Mouse (Mus musculus) cerebellum, postnatal 4 days (tissue): ENCODE measurements around the gene Spns2.

Experiments used
- DNase-seq, 2 experiments: peaks; one replicate each; pipeline ENCODE4 v3.0.0; 2022; ENCODE audit warnings: low spot score in 2 of 2, mixed read lengths in 1 of 2

The Spns2 gene

DNA sequence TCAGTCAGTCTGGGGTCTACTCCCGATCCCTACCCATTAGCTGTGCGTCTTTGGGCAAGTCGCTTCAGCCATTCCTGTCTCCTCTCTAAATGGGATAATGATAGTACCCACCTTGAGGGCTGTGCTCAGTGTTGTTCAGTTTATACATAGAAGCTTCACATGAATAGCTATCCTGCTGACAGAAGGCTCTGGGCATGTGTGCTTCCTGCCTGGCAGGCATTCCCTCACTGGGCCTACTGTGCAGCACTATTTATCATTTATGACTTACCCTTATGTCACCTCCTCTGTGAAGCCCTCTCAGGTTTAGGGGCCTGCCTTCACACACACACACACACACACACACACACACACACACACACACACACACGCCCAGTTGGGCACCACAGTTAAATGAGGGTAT, 10.4 kb upstream of the Spns2 start:
- no peak for DNase-seq

DNA sequence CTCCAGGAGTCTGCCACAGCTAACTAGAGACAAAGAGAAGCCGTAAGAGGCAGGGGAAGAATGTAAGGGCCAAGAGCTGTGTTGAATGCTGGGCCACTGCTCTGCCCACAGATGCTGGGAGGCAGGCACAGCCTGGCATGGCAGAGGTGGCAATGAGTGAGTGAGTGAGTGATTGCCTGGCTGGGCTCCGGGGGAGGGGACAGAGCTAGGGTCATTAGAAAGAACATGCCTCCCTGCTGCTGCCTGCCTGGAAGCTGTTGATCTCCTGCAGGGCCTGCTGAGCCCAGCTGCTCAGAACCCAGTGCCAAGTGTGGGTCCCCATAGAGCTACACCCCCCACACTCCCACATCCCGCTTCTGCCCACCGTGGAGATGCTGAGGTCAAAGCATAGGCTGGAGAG, 7.7 kb upstream of the Spns2 start:
- peak in 1 of 2 experiments; percentile 21 for DNase-seq

DNA sequence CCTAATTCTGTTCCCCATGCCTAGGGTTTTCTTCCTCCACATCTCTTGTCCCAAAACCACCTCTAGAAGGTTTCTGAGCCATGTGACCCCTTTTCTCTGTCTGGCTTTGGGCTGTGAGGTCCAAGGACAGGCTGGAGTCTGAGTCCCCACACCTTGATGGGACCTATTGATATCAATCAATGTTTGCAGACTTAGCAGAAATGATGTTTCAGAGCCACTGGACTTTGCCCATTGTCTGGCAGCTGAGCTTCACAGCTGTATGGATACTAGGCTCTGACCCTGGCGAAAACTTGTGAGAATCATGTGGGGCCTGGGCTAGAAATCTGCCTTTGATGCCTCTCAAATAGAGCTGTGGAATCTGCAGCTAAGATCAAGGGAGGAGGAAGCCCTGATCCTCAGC, 7.1 kb upstream of the Spns2 start:
- DNase-seq: no peak

DNA sequence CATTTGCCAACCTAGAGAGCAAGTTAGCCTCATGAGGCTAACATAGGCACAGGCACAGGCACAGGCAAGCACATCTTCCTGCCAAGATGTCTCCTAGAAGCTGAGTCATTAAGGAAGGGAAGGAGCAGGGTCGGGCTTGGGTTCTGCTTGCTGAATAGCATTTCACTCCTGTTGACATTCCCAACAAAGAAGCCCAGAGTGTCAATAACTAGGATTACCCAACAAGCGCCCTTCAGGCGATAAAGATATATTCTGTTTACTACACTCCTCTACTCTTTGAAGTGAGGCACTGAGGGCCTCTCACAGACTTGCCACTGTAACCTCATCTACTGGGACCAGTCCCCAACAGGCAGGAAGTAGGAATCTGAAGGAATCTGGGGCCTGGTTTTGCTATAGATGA, 6.4 kb upstream of the Spns2 start:
- DNase-seq: no peak

DNA sequence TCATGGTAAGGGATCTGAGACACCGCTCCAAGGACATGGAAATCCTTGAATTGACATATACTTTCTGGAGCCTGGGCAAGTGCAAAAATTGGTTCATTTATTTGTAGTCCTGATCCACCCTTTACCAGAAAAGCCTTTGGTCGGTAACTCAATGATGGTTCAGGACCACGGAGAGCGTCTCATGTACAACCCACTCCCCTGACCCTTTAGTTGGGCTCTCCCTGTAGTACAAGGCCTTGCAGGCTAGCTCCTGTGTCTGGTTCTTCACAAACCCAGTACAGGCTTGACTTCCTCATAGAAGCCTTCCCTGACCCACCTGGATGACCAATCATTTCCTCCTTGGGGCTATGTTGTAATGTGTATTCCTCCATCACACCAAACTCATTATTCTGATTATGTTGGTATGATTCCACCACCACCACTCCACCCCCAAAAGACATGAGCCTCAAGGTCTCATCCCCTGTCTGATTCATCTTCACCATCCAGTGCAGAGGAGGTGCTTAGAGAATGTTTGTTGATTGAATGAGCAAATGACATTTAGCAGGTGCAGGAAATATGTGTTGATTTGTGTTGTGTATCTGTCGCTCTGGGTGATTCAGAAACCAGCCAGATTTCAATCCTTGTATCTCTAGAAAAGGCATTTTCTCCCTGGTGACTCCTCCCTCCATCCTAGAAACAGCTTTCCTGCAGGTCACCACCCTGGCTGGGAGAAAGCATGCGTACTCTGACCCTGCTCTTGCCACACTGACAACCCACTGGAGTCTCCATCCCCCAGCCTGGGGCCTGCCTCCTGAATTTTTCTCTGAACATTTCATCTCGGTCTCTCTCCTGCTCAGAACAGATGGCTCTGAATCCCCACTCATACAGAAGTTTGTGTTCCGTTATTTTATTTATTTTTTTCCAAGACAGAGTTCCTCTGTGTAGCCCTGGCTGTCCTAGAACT, 4.6 kb upstream of the Spns2 start:
- DNase-seq: no peak

DNA sequence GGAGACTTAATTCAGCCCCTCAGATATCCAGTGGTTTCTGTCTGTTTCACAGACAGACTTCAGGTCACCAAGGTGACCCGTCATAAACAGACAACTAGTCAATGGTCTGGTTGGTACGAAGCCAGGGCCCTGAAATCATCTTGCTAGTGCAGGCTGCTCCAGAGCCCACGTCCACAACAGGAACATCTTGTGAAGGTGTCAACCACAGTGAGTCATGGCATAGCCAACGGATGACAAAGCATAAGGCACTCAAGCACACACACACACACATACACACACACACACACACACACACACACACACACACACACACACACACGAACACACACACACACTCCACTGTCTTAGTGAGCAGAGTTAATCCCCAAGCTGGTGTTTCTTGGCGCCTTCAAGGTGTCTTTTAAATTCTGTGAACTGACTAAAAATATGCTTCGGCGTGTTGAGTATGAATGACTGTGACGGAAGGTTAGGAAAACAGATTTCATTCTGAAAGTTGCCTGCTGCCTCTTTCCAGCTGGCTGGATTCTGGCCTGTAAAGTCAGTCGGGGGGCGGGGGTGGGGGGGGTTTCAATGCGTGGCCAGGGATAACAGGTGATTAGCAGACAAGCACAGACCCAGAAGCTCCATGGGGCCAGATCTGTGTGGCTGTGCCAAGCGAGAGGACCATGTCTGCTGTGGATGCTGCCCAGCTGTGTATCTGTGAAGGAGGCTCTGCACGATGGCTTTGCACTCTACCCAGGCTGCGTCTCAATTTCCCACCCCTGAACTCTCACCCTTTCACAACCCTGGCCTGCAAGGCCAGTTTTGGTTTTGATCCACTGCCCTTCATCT, 1.6 kb upstream of the Spns2 start:
- no peak for DNase-seq

DNA sequence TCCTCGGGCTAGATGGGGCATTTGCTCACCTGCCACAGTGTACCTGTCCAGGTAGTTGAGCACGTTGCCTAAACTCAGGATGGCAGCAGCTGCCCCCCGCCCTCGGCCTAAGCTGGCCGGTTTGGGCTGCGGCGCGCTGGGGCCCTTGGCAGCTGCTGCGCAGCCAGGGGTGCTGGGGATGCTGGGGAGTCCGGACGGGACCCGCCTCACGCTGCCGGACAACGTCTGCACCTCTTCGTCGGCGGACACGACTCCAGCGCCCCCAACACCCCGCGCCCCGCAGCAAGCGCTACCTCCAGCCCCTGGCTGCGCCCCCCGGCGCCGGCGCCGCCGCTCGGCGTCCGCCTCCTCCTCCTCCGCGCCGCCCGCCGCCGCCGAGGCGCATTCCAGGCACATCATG, 307 bp downstream of the Spns2 start:
- no peak for DNase-seq

DNA sequence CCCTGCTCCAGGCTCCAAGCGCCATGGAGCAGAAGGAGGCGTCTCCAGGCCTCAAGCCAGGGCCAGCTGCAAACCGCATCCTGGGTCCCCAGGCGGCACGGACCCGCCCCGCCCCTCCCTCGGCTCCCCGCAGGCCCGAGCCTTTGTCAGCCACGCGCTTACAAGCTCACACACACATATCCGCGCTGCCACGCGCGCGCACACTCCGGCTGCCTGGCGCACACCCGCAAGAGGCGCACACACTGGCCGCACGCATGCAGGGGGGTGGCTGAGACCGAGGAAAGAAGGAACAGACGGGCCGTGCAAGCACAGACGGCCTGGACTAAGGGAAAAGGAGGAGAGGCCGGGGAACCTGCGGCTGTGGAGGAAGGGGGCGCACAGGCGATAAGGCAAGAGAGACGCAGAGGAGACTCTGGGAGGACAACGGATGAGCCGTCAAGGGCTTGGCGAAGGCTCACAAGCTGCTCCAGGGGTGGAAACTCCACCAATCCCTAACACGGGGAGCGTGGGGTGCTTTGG, 892 bp downstream of the Spns2 start:
- DNase-seq: peak; percentile 33 to 68

DNA sequence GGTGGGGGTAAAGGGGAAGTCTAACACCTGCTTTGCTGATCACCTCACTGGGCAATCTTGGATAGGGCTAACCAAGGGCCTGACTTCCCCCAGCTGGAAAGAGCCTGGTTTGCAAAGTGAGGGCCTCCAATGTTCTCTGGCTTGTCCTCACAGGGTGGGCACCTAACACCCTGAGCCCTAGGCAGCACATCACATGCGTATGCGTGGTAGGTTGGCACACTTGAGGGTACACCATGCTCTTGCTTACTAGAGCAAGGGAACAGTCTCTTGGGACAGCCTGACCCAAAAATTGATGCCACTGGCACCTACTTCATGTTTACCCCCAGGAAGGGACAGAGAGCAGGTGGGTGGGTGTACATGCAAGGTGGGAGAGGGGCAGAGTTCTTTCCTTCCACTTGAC, 2.0 kb downstream of the Spns2 start:
- no peak for DNase-seq

DNA sequence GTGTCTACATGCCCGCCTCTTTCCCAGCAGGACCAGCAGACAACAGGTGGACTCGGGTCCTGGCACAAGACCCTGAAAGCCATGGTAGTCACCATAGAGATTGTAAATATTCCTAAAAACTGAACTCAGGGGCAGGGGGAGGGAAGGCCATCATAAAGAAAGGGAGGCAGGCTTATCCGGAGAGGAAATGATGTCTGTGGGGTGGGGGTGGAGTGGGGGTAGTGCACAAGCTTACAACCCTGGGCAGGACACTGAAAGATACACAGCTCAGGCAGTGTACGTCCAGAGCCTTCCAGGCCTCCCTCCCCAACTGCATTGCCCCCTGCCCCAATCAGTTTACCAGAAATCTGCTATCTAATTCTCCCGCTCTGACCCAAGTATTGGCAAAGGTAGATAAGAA, 2.5 kb downstream of the Spns2 start:
- no peak for DNase-seq

DNA sequence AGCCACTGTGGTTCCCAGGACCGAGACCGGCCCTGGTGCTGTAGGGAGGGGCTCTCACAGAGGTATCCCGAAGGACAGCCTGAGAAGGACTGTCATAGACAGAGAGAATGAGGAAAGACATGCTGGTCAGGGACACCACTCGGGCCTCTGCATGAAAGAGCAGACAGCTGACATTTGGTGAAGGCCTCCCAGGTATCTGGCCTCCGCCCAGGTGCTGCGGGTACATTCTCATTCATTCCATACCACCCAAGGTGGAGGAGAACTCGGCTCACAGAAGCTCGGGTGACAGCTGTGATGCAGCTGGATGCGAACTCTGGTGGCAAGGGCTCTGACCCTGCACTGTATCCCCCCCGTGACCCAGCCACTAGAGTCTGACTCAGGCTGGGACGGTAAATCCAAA, 3.7 kb downstream of the Spns2 start:
- DNase-seq: no peak

DNA sequence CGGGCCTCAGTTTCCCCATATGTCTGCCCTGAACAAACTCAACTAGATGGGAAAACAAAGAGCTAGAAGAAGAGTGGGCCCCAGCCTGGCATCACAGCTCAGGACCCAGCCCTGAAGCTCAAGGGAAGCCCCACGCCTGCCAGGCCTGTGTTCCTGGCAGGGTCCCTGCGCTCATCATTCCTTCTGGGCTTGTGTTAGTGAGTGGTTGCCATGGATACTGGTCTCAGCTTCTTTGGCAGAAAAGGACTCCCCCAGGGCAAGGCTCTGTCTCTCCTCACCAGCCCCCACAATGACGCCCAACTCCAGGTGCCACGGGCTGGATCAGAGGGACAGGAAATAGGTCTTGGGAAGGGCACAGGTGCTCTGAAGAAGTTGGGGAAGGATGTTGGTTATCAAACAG, 4.5 kb downstream of the Spns2 start:
- peak in 1 of 2 experiments; percentile 44 for DNase-seq

DNA sequence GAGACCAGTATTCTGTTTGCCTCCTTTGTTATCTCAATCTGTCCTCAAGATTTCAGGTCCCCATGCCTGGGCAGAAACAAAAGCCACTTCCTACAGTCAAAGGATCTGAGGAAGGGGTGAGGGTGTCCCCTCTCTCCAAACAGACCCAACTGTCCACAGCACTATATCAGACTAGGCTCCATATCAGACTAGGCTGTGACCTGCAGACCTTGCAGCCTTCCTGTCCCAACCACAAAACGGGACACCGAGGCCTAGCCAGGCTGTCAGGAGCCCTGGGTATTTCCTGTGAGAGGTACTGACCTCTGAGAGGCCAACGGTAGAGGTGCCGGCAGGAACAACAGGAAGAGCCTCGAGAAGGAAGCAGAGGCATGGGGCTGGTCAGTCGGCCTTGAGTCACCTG, 5.2 kb downstream of the Spns2 start:
- DNase-seq: no peak

DNA sequence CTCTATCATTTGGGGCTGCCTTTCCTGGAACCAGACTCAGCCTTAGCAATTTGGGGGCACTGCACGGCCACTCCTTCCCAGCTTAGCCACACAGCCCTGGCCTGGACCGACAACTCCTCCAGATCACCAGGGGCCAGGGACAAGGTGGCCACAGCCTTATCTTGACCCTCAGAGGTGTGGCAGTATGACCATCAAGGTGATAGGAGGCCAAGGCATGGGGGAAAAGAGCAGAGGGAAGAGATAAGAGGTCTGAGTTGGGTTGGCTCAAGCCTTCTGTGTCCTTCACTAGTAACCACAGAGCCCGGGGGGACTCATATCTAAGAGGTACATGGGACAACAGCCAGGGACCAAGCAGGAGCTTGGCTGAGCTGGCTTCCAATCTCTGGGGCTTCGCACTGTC, 7.8 kb downstream of the Spns2 start:
- DNase-seq: no peak

DNA sequence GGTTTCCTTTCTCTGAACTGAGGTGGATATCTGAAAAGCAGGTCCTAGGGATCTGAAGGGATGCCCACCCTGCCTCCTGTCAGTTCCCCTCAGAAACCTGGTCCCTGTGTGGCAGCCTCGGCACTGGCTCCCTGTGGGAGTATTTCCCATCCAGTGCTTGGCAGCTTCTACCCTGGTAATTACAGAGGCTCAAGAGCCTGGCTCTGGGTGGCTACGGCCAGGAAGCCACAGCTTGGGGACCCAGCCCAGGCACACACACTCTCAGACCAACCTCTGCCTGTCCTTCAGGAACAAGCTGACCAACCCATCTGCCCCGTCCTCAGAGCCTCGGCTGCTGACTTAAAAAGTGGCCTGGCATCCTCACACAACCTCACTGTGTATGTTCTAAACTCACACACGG, 8.4 kb downstream of the Spns2 start:
- no peak for DNase-seq

DNA sequence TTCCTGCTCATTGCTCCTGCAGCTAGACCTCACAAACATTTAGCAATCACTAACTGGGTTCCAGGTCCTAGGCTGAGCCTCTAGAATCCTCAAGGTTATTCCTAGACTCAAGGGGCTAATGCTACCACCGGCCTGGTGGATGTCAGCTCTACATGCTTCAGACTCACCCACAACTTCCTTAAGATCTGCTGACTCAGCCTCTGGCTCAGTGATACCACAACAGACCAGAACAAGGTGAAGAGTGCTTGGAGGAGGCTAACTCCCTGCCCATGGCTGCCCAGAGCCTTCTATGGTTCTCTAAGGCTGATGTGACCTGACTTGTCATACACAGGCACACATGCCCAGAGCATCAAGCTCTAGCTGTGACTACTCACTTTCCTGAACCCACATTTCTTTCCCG, 10.2 kb downstream of the Spns2 start:
- no peak for DNase-seq

DNA sequence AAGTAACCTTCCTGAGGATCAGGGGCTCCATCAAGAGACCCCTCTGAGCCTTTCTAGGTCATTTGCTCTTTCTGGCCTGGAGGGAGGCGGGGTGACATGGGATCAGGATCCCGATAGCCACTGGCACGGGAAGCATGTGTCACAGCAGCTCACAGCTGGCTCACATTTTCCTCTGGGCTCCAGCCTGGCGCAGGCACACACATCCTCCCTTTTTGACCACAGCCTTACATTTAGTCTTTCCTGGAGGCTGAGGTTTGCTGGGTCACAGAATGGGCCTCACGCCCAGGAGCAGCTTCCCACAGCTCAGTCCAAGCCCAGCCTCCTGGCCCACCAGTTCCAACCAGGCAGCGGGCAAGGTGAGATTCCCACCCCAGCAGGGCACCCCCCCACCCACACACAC, 11.5 kb downstream of the Spns2 start:
- no peak for DNase-seq

DNA sequence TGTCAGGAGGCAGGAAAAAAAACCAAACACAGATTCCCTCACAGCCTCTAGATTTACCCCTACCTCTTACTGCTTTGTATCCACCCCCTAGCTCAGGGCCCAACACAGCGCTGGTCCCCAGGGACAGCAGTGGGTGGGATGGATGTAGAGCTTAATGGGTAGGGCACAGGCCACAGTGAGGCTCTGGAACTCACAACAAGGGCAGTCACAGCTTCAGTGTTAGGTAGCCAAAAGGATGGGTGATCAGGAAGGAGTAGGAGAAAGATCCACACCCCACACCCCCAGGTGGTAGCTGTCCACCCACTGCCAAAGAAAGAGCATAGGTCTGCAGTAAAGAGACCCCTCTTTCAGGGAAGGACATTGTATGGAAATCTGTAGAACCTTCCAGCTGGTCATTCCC, 12.1 kb downstream of the Spns2 start:
- no peak for DNase-seq

DNA sequence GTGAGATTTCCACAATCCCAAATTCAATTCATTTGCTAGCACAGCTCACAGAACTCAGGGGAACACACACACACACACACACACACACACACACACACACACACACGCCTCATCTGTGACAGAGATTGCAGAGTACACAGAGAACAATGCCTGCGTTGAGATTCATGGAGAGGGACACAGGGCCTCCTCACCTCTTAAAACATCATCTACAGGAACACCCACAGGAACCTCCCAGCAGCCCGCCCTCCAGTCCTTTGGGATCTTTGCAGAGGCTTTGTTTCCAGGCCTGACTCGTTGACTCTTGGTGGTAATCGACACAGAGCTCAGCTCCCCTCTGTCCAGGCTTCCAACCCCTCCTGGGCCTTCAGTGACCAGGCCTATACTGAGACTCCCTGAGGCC, 12.5 kb downstream of the Spns2 start:
- no peak for DNase-seq

DNA sequence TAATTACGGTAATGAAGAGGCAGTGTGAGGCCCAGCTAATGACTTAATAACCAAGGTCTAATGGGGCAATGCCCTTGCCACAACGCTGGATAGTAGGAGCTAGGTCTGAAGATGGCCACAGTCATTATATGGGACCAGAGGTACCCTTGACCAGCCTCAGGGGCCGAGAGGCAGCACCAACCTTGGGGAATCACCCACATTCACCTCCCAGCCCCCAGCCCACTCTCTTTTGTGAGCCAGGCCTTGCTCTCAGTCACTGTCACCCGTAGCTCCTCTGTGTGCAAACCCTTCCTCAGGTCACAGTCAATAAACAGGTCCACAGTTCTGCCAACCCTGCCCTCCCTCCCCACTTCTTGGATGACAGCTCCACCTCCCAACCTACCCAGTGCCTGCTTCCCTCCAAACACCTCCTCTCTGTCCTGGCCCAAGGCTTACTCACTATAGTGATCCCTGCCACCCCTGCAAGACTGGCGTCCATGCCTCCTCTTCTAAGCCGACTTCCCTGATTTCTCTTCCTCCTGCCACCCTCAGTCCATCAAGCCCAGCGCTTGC, 13.6 kb downstream of the Spns2 start:
- DNase-seq: no peak

DNA sequence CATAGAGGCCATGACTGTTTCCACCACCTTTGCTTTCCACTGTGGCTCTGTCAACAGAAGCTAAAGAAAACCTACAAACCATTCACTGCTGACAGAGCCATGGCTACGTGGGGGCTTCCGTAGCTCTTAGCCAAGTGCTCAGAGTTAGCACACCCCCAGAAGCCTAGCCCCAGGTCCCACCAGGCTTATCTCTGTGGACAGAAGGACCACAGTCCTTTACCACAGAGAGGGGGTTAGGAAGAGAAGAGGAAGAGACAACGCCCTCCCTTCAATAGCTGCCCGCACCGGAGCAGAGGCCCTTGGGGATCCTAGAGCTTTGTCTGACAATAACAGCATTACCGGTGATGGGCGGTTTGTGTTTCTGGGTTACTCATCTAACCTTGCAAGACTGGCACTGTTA, 14.3 kb downstream of the Spns2 start:
- no peak for DNase-seq

DNA sequence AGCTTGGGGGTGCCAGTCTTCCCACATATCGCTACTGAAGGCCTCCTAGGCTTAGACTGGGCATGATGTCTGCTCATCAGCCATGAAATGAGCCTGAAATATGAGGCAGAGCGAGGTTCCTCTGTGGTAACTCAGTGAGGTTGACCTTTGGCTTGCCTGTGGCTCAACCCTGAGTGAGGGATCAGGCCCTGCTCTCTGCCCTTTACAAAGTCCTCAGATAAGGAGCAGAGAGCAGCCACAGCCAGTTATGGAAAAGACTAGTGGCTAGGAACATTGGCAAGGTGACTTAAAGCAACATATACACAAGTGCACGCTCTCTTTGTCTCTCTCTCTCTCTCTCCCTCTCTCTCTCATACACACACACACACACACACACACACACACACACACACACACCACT, 14.8 kb downstream of the Spns2 start:
- no peak for DNase-seq
